Mouse (Mus musculus) lung, embryonic 15.5 days (tissue): ENCODE measurements around the gene Pipox. TPM values are rescaled to one million over a fixed set of nuclear protein-coding genes. Genes with fewer than 3 reads are reported as not detected.

Experiments
- ATAC-seq: fragments of 200-750 bp; cut with Nextera tagmentation; 2 replicates; pipeline ENCODE4 v1.8.0; 2017; ENCODE audit warnings: moderate number of reproducible peaks, borderline replicate concordance; ENCODE audit not compliant: low FRiP score, low TSS enrichment; ENCODE audit errors: extremely low read depth
- H3K27ac ChIP-seq: fragments of 300-500 bp; sonication (generic); 2 replicates; pipeline ENCODE4 v1.5.1; 2015; ENCODE audit warnings: moderate library complexity, mild to moderate bottlenecking, inconsistent platforms
- H3K27me3 ChIP-seq: fragments of 300-500 bp; sonication (generic); 2 replicates; pipeline ENCODE4 v1.6.1; 2015; ENCODE audit warnings: inconsistent platforms
- H3K36me3 ChIP-seq: fragments of 300-500 bp; sonication (generic); 2 replicates; pipeline ENCODE4 v1.6.1; 2015; ENCODE audit warnings: inconsistent platforms
- H3K4me1 ChIP-seq: fragments of 300-500 bp; sonication (generic); 2 replicates; pipeline ENCODE4 v1.6.1; 2015; ENCODE audit warnings: inconsistent platforms
- H3K4me2 ChIP-seq: fragments of 300-500 bp; sonication (generic); 2 replicates; pipeline ENCODE4 v1.6.1; 2015; ENCODE audit warnings: inconsistent platforms, mild to moderate bottlenecking, moderate library complexity
- H3K4me3 ChIP-seq: fragments of 300-500 bp; sonication (generic); 2 replicates; pipeline ENCODE4 v1.5.1; 2015; ENCODE audit warnings: mild to moderate bottlenecking, inconsistent platforms
- H3K9ac ChIP-seq: fragments of 300-500 bp; sonication (generic); 2 replicates; pipeline ENCODE4 v1.6.1; 2015; ENCODE audit warnings: inconsistent platforms
- H3K9me3 ChIP-seq: fragments of 300-500 bp; sonication (generic); 2 replicates; pipeline ENCODE4 v1.6.1; 2016; ENCODE audit warnings: inconsistent platforms
- whole genome bisulfite sequencing: fragments of 180-500 bp; shearing (Covaris S2); methylation state at CpG from one replicate; pipeline ENCODE4 v1.1.7; 2015; 5-methylcytosine and 5-hydroxymethylcytosine counted together
- polyA plus RNA-seq: library from polyadenylated mRNA; unstranded; fragments of >200 nt; fragmentation: Nextera tagmentation; extraction: Ambion mirVana; gene quantifications from 2 replicates; pipeline ENCODE4 v1.2.1, GENCODE M21; 2015

Pipox gene
- polyA plus RNA-seq, 1 experiment from 2014 or later, result 1.2 TPM

- Histone ChIP-seq H3K4me2 (no peak overlapping the region), H3K4me3 (no peak overlapping the region)
- no peak for ATAC-seq
Measured at GRCm38 (mm10) chr11:77873116-77873515, 20.8 kb downstream of the Pipox start.

GRCm38 (mm10) chr11:77872685-77873084, 21.2 kb downstream of the Pipox start:
- H3K9ac ChIP-seq, result no peak overlapping the region; the same call in 1 of the 2 replicates
- H3K4me1 ChIP-seq, result peaks cover 42% of the 10 kb centered on the region
- no peak overlapping the region for H3K27ac ChIP-seq
- no peak overlapping the region for H3K4me2 ChIP-seq
- no peaks in the 10 kb centered on the region for H3K27me3 ChIP-seq
- H3K36me3 ChIP-seq, result no peaks in the 10 kb centered on the region
- no peaks in the 10 kb centered on the region for H3K9me3 ChIP-seq
- H3K4me3 ChIP-seq, result no peak overlapping the region
- ATAC-seq, result no peak
- 12% methylated on average over 7 of the region's 7 CpGs for WGBS

More at GRCm38 (mm10) chr11:77873116-77873515, 20.8 kb downstream of the Pipox start:
- Histone ChIP-seq H3K27me3 (no peaks in the 10 kb centered on the region), H3K9me3 (no peaks in the 10 kb centered on the region), H3K4me1 (peaks cover 38% of the 10 kb centered on the region), H3K9ac (no peak overlapping the region), H3K27ac (no peak overlapping the region), H3K36me3 (no peaks in the 10 kb centered on the region)
- 41% methylated on average over 3 of the region's 3 CpGs for WGBS

- ATAC-seq, result no peak
- Histone ChIP-seq H3K36me3 (no peaks in the 10 kb centered on the region), H3K9ac (no peak overlapping the region), H3K9me3 (no peaks in the 10 kb centered on the region), H3K4me3 (no peak overlapping the region), H3K27ac (no peak overlapping the region), H3K27me3 (no peaks in the 10 kb centered on the region), H3K4me2 (no peak overlapping the region), H3K4me1 (peaks cover 44% of the 10 kb centered on the region)
- 5% methylated on average over 11 of the region's 11 CpGs for WGBS
Measured at GRCm38 (mm10) chr11:77872236-77872635, 21.7 kb downstream of the Pipox start.

- 35% methylated on average over 4 of the region's 4 CpGs for WGBS
- Histone ChIP-seq H3K9ac (no peak overlapping the region), H3K9me3 (no peaks in the 10 kb centered on the region), H3K27ac (no peak overlapping the region), H3K4me3 (no peak overlapping the region), H3K36me3 (no peaks in the 10 kb centered on the region), H3K4me1 (peaks cover 42% of the 10 kb centered on the region), H3K27me3 (no peaks in the 10 kb centered on the region), H3K4me2 (no peak overlapping the region)
- ATAC-seq, result no peak
Measured at GRCm38 (mm10) chr11:77871436-77871835, 22.5 kb downstream of the Pipox start.

GRCm38 (mm10) chr11:77867419-77868083, 26.3 kb downstream of the Pipox start:
- 23% methylated on average over 11 of the region's 12 CpGs for WGBS
- H3K27ac ChIP-seq, result no peak overlapping the region
- peak; percentile 28; the same call in 1 of the 2 replicates for ATAC-seq
- no peak overlapping the region for H3K4me3 ChIP-seq
- H3K27me3 ChIP-seq, result no peaks in the 10 kb centered on the region
- H3K9ac ChIP-seq, result no peak overlapping the region
- no peaks in the 10 kb centered on the region for H3K9me3 ChIP-seq
- no peak overlapping the region for H3K4me2 ChIP-seq
- 0 out of 2 replicates have a peak, but pooled peaks cover 5% of the 10 kb centered on the region for H3K36me3 ChIP-seq
- peaks cover 24% of the 10 kb centered on the region for H3K4me1 ChIP-seq

GRCm38 (mm10) chr11:77864771-77865170, 29.1 kb downstream of the Pipox start:
- no peak overlapping the region for H3K4me2 ChIP-seq
- H3K9me3 ChIP-seq, result no peaks in the 10 kb centered on the region
- H3K36me3 ChIP-seq, result peaks cover 15% of the 10 kb centered on the region
- ATAC-seq, result no peak
- WGBS, result 64% methylated on average over 12 of the region's 12 CpGs
- H3K27ac ChIP-seq, result no peak overlapping the region
- H3K27me3 ChIP-seq, result no peaks in the 10 kb centered on the region
- H3K4me1 ChIP-seq, result peaks cover 19% of the 10 kb centered on the region; the same call in 1 of the 2 replicates
- no peak overlapping the region for H3K9ac ChIP-seq
- H3K4me3 ChIP-seq, result no peak overlapping the region

GRCm38 (mm10) chr11:77862887-77863286, 31.0 kb downstream of the Pipox start:
- Histone ChIP-seq H3K4me1 (peaks cover 12% of the 10 kb centered on the region; the same call in 1 of the 2 replicates), H3K4me2 (no peak overlapping the region), H3K9ac (no peak overlapping the region), H3K27me3 (no peaks in the 10 kb centered on the region), H3K9me3 (no peaks in the 10 kb centered on the region), H3K4me3 (no peak overlapping the region), H3K36me3 (peaks cover 27% of the 10 kb centered on the region), H3K27ac (no peak overlapping the region)
- ATAC-seq, result no peak
- WGBS, result 85% methylated on average over 7 of the region's 7 CpGs

- H3K27ac ChIP-seq, result no peak overlapping the region
- no peaks in the 10 kb centered on the region for H3K27me3 ChIP-seq
- no peak for ATAC-seq
- no peak overlapping the region for H3K4me2 ChIP-seq
- no peak overlapping the region for H3K4me3 ChIP-seq
- WGBS, result 80% methylated on average over 9 of the region's 9 CpGs
- H3K9me3 ChIP-seq, result no peaks in the 10 kb centered on the region
- no peaks in the 10 kb centered on the region for H3K4me1 ChIP-seq
- peaks cover 33% of the 10 kb centered on the region for H3K36me3 ChIP-seq
- no peak overlapping the region for H3K9ac ChIP-seq
Measured at GRCm38 (mm10) chr11:77860947-77861346, 32.9 kb downstream of the Pipox start.

GRCm38 (mm10) chr11:77858589-77858988, 35.3 kb downstream of the Pipox start:
- H3K36me3 ChIP-seq, result peaks cover 33% of the 10 kb centered on the region
- no peak for ATAC-seq
- 65% methylated on average over 9 of the region's 9 CpGs for WGBS

GRCm38 (mm10) chr11:77857089-77857488, 36.8 kb downstream of the Pipox start:
- H3K27ac ChIP-seq, result no peak overlapping the region
- peaks cover 44% of the 10 kb centered on the region for H3K36me3 ChIP-seq
- no peak overlapping the region for H3K4me3 ChIP-seq
- 0 out of 2 replicates have a peak, but pooled peaks cover 3% of the 10 kb centered on the region for H3K4me1 ChIP-seq
- WGBS, result 86% methylated on average over 6 of the region's 6 CpGs
- H3K4me2 ChIP-seq, result no peak overlapping the region
- ATAC-seq, result no peak
- H3K9ac ChIP-seq, result no peak overlapping the region
- H3K27me3 ChIP-seq, result no peaks in the 10 kb centered on the region
- no peaks in the 10 kb centered on the region for H3K9me3 ChIP-seq

More at GRCm38 (mm10) chr11:77858589-77858988, 35.3 kb downstream of the Pipox start:
- Histone ChIP-seq H3K4me3 (no peak overlapping the region), H3K27ac (no peak overlapping the region), H3K9ac (no peak overlapping the region), H3K4me2 (no peak overlapping the region), H3K27me3 (no peaks in the 10 kb centered on the region), H3K4me1 (0 out of 2 replicates have a peak, but pooled peaks cover 3% of the 10 kb centered on the region), H3K9me3 (no peaks in the 10 kb centered on the region)

GRCm38 (mm10) chr11:77855396-77855795, 38.5 kb downstream of the Pipox start:
- H3K36me3 ChIP-seq, result peaks cover 48% of the 10 kb centered on the region
- WGBS, result 27% methylated on average over 15 of the region's 15 CpGs
- no peak for ATAC-seq

GRCm38 (mm10) chr11:77854641-77855040, 39.3 kb downstream of the Pipox start:
- Histone ChIP-seq H3K4me1 (0 out of 2 replicates have a peak, but pooled peaks cover 3% of the 10 kb centered on the region), H3K9ac (no peak overlapping the region), H3K27me3 (no peaks in the 10 kb centered on the region), H3K9me3 (no peaks in the 10 kb centered on the region), H3K27ac (no peak overlapping the region), H3K36me3 (peaks cover 48% of the 10 kb centered on the region), H3K4me2 (no peak overlapping the region), H3K4me3 (no peak overlapping the region)
- WGBS, result 46% methylated on average over 3 of the region's 3 CpGs
- no peak for ATAC-seq

More at GRCm38 (mm10) chr11:77855396-77855795, 38.5 kb downstream of the Pipox start:
- Histone ChIP-seq H3K4me1 (0 out of 2 replicates have a peak, but pooled peaks cover 3% of the 10 kb centered on the region), H3K9me3 (no peaks in the 10 kb centered on the region), H3K9ac (no peak overlapping the region), H3K4me3 (no peak overlapping the region), H3K27ac (no peak overlapping the region), H3K27me3 (no peaks in the 10 kb centered on the region), H3K4me2 (no peak overlapping the region)
